Mouse (Mus musculus) thymus, postnatal 10 days (tissue): Measurements from ENCODE around the gene Mxd1.

ENCODE experiments used
- DNase-seq, 2 experiments: peaks; one replicate each; pipeline ENCODE4 v3.0.0; 2021; ENCODE audit warnings: low spot score in 2 of 2

Mxd1 gene

DNA sequence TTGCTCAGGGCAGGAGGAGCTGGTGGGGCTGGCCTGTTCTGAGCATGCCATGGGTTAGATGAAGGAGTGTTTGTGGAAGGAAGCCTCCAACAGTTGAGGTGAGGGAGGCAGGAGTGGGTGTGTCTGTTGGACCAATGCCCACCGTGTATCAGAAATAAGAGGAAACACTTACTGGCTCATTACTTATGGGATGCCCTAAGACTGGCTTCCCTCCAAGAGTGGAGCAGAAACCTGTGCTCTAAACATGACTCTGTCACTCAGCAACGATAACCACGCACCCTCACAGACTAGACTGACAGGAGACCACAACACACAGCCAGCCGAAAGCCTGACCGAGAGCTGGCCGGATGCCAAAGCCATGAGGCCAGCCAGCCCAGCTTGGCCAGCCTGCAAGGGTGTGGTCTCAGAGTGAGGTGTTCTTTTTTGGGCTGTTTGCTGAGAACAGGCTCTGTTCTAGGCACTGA is 69.0 kb downstream of the Mxd1 start:
- DNase-seq = no peak

GRCm38 (mm10) chr6:86599197-86599596 is 69.8 kb downstream of the Mxd1 start:
- peak; percentile 55 to 78 for DNase-seq

GRCm38 (mm10) chr6:86598742-86599193 is 70.2 kb downstream of the Mxd1 start:
- DNase-seq = no peak
